Mouse (Mus musculus) frontal cortex, adult 2 months (tissue): ENCODE measurements around the gene Lrrc75a. TPM values are rescaled to one million over a fixed set of nuclear protein-coding genes. Genes with fewer than 3 reads are reported as not detected.
A peak's percentile ranks its signal among the peaks of the same experiment; 100 is the strongest.

ENCODE experiments used
- DNase-seq, 2 experiments: peaks; one replicate each; pipeline ENCODE4 v3.0.0; 2022; ENCODE audit warnings: low spot score in 1 of 2; ENCODE audit errors: extremely low spot score in 1 of 2
- polyA plus RNA-seq: library from polyadenylated mRNA; depleted of rRNA; stranded (reverse); fragments of >200 nt; gene quantifications from 2 replicates; pipeline ENCODE4 v1.2.3, GENCODE M21; 2012

Gene Lrrc75a
- polyA plus RNA-seq, 1 experiment: 19.9 TPM

DNA sequence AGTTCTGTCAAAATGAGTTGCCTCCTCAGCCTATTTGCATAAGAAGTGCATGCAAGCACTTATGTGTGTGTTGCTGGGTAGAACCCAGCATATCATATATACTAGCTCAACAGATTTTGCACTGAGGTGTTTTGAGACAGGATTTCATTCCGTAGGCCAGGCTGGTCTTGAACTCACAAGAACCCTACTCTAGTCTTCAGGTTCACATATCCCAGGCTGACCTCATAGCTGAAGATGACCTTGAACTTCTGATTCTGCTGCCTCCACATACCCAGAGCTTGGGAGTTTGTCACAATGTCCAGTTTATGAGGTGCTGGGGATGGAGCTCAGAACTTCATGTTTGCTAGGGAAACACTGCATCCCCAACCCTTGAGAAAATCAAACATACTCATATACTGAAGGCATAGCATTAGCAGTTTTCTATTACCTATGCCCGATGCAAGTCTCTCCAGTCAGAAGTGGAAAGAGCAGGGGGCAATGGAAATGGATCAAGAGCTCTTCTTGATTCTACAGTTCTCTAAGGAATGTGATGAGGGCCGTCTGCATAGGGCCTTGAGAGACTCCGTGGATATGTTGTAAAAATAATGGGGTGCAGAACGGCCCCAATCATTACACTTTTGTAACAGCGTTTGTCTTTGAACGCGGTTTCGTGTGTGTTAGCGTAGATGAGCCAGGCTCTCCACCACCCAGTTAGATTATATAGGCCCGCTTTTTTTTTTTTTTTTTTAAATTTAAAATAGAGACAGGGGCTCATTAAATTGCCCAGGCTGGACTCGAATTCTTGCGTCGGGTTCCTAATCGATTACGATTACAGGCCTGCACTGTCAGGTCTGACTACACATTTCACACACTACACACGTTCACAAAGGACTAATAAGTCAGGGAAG is 46.3 kb downstream of the Lrrc75a start:
- DNase-seq: no peak

DNA sequence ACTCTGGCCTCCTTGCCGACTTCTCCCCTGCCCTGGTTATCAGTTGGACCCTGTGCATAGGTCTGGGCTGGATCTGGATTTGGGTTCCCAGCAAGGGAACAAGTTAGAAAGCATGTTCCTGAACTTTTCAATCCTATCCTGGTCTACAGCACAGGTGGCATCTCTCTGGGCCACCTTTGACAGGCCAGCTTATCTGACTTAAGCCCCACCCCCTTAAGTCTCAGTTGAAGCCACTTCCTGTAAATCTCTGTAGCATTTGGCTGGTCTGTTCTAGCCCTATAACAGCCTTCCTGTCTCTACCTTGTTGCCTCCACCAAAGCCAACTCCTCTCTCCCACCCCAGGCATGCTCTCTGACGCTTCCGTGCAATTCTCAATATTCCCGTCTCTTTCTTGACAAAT is 49.8 kb downstream of the Lrrc75a start:
- DNase-seq: no peak

DNA sequence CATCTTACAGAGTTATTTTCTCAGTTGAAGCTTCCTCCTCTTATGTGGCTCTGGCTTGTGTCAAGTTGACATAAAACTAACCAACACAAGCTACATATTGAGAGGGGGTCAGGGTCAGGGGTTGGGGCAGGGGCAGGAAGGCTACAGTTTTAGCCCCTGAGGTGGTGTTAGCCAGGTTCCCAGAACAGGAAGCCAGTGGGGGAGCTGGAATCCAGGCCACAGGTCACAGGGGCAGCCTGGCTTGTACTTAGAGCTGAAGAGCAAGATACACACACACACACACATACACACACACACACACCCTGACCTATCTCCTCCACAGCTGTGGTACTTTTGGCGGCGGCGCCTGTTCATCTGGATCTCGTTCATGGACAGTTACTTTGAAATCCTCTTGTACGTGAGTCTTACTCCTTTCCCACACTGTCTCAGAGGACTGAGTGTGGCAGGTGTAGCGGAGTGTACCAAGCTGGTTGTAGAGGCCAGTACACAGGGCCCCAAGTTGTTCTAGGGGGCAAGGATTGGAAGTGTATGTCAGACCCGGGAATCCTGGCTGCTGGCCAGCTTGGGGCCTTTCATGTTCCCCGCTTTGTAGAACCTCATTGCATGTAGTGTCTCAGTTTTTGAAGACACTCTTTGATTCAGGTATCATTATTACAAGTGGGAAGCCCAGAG is 56.3 kb downstream of the Lrrc75a start:
- no peak for DNase-seq

DNA sequence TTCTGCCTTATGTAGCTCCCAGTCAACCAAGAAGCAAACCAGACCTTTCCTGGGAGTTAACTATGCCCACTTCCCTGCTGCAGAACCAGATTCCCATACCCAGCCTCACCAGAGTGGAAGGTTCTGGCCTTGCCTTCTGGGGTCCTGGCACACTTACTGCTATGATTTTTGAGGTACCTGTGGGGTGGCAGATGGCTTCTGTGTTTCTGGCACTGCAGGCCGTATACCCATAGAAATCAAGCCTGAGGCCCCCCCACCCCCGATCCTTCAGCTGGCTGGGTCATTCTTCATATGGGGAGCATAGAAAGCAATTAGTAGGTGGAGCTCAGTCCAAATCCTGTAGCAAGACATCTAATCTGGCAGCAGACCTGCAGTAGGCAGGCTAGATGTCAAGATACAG is 57.3 kb downstream of the Lrrc75a start:
- DNase-seq: no peak

DNA sequence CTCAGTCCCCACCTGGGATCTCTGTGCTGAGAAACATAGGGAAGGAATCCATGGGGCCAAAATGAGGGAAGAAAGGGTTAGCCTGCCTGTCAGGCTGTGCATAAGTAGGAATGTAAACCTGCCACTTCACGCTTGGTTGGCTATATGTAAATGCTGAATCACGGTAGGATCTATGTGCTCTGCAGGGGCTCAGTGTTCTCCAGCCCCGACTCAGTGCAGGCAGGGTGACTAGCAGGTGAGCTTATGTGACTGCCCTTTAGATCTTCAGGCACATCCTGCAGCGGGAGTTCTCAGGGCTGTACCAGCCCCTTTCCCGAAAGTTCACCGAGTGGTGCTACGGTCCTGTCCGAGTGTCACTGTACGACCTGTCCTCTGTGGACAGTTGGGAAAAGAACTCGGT is 58.9 kb downstream of the Lrrc75a start:
- DNase-seq: no peak

DNA sequence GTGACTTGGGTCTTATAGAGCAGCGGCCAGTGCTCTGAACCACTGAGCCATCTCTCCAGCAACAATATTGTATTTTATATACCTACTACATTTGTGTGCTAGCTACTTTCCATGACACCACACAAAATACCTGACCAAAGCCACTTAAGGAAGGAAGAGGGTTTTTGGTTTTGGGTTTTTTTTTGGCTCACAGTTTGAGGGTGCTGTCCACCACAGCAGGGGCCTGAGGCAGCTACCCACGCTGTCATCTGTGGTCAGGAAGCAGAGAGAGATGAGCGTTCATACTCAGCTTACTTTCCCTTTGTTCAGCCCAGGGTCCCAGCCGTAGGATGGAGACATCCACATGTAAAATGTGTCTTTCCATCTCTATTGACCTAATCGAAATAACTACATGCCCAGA is 61.3 kb downstream of the Lrrc75a start:
- DNase-seq: no peak

DNA sequence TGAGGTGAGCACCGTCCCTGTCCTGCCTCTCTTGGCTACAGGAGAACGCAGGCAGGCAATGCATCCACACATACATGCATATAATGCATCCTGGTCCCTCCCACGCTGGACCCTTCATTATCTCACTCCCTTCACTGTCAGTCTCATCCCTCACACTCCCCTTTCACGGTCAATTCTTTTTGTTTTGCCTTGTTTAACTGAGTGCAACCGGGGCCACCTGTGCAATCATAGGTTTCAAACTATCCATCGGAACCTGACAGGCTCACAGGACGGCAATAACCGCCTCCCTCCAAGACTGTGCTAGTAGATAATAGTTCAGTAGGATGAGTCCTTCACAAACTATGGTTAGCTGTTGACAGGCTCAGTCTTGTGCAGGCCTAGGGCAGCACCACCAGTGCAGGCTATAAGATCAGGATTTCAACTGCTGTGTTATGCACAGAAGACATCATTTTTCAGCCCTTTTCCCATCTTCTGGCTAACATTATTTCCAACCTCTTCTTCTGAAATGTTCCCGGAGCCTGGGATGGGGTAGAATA is 63.6 kb downstream of the Lrrc75a start:
- no peak for DNase-seq

DNA sequence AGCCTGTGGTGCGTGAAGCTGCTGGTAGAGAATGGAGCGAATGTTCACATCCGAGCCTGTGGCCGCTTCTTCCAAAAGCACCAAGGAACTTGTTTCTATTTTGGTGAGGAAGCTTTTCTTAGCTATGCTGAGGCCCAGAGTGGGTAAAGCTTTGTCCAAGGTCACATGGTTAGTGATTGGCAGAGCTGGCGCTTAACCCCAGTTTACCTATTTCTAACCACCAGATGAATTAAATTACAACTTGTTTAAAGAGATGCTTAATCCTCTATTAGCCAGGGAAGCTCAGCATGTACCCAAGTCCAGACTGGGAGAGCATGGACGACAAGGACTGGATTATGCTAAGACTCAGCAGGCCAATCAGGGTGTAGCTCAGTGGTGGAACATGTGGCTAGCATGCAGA is 65.3 kb downstream of the Lrrc75a start:
- DNase-seq: no peak

DNA sequence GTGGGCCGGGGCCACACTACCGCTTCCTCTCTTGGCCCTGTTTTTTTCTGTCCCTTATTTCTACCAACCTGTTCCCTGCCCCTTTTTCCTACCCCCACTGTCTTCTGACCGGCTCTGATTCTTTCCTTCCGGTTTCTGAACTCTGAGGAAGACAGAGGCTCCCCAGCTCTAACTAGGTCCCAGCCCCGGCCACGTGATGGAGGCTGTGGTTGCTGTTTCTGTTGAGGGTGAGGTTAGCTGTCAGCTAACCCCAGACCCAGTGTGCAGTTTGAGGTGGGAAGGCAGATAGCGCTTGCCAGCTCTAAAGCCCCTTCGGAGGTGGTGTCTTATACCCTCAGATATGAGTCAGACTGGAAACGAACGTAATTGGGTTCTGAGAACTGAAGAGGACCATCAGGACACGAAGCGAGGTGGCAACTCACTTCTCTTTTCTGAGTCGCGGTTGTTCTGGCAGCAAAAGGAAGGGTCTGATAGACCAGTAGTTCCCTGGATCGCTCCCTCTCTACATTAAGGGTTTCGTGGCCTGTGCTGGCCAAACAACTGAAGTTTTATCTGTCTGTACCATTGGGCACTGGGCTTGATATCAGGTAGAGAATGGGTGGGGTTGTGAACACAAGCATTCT is 71.7 kb downstream of the Lrrc75a start:
- peak in 1 of 2 experiments; percentile 48 for DNase-seq

DNA sequence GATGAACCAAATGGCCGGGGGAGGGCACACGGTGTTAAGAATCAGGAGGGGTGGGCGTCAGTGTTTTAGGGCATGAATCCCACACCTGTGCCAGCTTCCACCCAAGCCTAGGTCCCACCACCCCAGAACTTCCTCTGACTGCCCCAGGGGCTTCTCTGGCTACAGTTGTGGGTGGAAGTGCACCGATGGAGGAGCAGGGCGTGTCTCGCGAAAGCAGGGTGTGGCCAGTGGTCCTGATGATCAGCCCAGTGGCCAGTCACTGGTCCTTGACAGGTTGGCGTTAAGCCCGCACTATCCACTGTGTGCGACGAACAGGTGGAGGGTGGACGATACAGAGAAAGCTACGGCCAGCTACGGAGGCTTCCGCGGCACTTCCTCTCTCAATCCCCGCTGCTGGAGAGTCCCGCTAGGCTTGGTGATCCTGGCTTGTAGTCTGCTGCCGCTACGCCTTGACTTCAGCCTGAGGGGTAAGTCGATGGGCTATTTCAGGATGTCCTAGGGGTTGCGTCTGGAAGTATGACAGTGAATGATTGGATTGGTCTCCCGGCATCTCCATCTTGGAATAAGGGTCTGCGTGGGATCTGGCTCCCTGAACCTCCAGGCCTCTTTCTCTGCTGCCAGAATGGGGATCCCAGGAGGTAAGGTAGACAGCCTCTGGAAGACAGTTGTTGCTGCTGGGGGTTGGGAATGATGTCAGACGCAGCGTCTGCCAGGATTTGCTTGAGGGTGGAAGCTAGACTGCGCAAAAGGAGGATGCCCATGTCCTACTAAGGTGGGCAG is 72.5 kb downstream of the Lrrc75a start:
- peak; percentile 50 to 80 for DNase-seq

DNA sequence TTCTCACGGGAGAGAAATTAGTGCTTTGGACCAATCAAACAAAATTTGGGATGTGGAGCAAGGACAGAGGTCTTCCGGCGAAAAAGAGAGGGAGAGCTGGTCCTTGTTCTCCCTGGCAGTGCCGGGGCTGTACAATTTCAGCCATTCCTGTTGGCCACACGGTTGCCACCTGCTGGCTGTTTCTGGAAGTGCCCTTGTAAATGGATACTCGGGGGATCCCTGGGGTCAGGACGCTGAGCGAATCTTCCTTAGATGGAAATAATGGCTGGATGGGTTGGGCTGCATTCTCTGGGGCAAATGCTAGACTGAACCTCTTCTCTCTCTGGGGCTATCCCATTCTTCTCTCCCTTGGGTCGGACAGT is 73.0 kb downstream of the Lrrc75a start:
- DNase-seq: peak; percentile 76 to 96

DNA sequence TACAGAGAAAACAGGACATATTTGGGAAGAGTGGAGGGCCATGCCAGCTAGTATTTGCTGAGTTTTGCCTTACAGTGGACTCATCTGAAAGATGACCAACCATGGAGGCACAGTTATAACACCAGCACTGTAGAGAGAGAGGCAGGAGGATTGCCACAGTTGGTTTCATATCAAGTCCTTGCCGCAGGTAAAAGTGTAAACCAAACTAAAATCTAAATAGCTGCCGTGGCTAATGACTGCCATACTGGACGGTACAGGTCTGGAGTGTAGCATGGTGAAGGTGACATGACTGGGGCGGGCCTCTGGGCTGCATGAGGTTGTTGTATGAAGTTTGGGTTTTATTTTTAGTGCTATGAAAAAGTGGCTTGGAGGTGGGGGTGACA is 73.6 kb downstream of the Lrrc75a start:
- DNase-seq: no peak

DNA sequence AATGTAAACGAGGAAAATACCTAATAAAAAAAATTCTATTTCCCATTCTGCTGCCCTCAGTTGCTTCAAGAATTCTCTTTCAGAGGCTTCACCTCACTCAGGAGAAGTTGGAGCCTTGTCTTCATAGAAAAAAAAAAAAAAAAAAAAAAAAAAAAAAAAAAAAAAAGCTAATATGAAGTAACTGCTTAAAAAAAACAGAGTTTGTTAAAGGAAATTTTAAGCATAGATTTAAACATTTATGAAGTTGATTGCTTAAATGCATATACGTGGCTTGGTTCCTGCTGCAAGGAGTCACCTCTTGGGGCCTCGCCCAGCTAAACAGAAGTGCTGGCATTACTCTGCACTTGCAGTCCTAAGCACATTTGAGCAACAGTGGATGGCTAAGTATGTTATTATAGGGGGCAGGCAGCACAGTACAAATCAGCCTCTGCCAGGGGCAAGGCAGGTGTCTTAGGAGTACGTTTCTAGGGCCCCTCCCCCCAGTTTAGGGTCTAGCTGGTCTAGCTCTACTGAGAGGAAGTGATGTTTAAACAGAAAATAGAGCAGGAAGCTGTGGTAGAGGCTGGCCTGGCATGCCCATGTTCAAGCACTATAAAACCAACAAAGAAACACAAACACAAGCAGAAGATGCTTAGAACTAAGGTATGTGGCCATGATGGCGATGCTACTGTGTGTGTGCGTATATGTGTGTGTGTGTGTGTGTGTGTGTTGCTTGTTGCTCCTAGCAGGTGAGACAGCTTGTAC is 74.2 kb downstream of the Lrrc75a start, which contains the start of gene Trpv2:
Gene Trpv2 (plus strand): TSS at position 528 of the 744 bp plus-strand sequence.
- no peak for DNase-seq

DNA sequence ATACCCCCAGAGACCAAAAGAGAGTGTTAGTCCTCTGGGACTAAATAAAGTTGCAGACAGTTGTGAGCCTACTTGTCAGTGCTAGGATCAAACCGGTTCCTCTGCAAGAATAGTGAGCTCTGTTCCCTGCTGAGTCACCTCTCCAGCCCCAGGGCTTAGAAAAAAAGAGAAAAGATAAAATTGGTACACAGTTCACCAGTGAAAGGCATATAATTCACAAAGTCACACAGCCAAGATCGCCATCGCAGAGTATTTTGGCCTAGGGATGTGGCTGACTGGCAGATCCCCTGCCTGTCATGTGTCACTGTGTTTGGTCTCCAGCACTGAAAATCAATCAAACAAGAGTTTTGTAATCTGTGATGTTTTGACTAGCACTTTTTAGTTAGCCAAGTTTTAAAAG is 80.0 kb downstream of the Lrrc75a start:
- no peak for DNase-seq

DNA sequence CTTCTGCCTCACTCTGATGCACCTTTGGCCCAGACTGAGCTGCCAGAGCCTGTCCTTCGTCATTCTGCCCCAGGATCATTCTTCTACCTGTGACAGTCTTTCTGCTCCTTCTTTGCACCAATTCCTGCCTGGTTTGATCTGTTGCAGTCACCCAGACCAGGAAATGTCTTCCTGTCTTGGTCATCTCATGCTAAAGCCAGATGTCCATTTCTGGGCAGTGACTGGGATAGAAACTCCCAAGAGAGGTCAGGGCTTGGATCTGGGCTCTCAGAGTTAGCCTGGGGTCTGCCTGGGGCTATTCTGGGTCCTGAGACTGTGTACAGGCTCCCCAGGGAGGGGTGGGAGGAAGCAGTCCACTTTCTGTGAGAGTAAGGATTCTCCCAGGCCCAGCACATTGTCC is 82.1 kb downstream of the Lrrc75a start:
- no peak for DNase-seq

DNA sequence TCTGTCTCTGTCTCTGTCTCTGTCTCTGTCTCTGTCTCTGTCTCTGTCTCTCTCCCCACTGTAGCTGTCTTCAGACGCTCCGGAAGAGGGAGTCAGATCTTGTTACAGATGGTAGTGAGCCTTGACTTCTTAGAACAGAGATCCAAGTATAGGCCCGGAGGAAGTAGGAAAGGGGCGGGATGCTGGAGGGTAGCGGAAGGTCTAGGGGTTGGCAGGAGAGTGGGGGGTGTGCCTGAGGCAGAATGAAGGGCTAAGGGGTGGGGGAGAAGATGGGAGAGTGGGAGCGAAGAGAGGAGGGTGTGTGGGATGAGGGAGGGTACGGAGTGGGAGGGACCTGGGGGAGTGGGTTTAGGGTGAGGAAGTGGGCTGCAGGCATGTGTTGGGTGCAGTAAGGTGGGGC is 82.6 kb downstream of the Lrrc75a start:
- no peak for DNase-seq

DNA sequence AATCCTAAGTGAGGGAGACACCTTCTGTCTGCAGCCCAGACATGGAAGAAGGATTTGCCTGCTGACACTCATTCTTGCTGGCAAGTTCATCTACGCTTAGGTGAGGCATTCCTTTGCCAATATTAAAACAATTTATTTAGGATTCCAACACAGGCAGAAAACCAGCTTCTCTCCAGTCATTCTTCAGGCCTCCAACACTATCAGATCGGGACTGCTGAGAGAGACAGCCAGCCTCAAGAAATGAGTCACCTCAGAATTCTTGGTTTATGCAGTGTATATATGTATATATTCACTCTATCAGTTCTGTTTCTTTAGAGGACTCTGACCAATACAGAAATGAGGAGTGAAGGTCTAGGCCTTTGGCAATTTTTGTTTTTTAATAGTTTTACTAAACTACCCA is 84.7 kb downstream of the Lrrc75a start:
- no peak for DNase-seq

DNA sequence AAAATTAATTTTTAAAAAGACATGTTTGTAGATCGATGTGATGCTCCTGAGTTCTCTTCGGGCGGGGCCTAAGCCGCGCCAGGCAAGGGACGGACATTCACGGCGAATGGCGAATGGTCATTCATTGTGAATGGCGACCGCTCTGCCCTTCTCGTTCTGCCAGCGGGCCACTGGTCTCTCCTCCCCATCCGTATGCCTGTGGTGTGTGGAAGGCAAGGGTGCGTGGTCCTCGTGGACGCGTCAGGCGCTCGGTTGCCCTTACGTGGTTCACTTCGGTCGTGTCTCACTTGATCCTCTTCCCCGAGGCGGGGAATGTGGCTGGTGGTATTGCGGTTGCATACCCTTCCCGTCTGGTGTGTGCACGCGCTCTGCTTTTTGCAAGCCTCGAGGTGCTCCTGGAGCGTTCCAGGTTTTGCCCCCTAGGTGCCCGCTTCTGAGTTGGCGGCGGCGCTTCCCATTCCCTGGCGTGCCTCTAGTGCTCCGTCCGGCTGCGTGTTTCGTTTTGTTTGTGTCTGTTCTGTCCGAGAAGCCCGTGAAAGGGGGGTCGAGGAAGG is 87.8 kb downstream of the Lrrc75a start:
- DNase-seq: no peak

DNA sequence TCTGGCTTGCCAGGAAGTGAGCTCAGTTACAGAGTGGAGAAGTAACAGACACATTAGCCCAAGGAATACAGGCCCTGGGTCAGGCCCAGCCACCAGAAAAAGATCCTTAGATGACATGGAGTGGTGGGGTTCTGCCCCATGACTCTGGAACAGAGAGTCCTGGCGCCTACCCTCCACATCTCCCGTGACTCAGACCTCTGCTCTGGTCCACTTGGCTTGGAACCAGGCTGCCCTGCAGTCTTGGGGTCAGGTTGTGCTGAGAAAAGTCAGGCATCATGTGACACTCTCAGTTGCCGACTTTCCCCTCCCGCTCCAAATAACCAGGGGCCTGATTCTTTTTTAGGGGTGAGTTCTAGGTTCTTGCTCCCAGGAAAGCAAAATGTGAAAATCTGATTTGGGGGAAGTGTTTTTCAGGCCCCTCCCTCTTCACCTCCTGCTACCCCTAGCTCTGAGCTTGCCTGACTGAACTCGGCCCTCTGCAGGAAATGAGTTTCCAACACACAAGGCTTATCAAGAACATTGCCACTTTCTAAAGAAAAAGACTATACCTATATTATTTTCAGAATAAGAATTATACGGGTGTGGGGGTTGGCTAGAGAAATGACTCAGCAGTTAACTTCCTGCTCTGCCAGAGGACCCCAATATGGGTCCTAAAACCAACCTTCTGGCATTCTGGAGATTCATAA is 89.2 kb downstream of the Lrrc75a start:
- no peak for DNase-seq
